Comparison of ENCODE assay signal across 13 mouse cellular contexts in the genomic region with DNA sequence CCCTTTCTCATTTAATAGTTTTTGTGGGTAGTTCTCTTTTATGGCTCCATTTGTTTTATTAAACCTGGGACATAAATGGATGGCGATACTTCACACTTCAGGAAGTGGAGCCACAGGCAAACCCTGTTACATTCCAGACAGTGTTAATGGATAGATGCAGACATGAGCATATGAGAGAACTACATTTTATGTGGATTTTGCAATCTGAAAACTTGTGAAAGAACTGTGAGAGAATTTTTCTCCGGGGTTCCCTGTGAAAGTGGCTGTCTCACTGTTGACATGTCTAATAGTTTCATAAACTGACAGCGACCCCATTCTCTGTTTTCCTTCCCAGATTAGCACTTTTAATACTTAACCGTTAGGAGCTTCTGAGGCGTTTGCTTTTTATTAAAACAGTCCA. TPM values are rescaled to one million over a fixed set of nuclear protein-coding genes. Genes with fewer than 3 reads are reported as not detected.
A peak's percentile ranks its signal among the peaks of the same experiment; 100 is the strongest.
DNase-seq lines count a peak whose midpoint lies in the region; ATAC-seq and TF ChIP-seq lines count a peak whose summit lies in the region.
"Had no signal": no experiment of that assay in that cellular context is flagged by ENCODE, and none has a peak within 500 bp of the region (broad histone marks: within the 10 kb centered on the region; RNA-seq: fewer than 3 reads in every experiment).

No protein-coding gene starts in this region.

- WGBS in heart, embryonic 16.5 days = 54% methylated on average over 5 of the region's 5 CpGs
- WGBS in lung, embryonic 15.5 days = 32% methylated on average over 5 of the region's 5 CpGs
- WGBS in limb, embryonic 14.5 days = 27% methylated on average over 5 of the region's 5 CpGs

- H3K4me1 ChIP-seq in heart, embryonic 16.5 days (ENCODE audit: control insufficient read depth, insufficient read depth, low read length) = peaks cover 19% of the 10 kb centered on the region
- peaks cover 39% of the 10 kb centered on the region for H3K4me1 ChIP-seq in lung, embryonic 15.5 days
- peaks cover 18% of the 10 kb centered on the region for H3K4me1 ChIP-seq in limb, embryonic 14.5 days (ENCODE audit: control insufficient read depth, insufficient read depth, low read length)

- no peak for DNase-seq in heart, postnatal 36 days
- DNase-seq in lung, adult 18-20 months = no peak
- DNase-seq in fibroblast of lung, adult 2 months (ENCODE audit: low read depth) = peak; percentile 14
- DNase-seq in limb, embryonic 14.5 days (ENCODE audit: low spot score) = no peak
- DNase-seq in embryo, embryonic 10.5 days (ENCODE audit: low spot score) = no peak
- DNase-seq in right cerebral cortex, postnatal 4 days = no peak
- DNase-seq: cerebellum, adult 2 months; lung, postnatal 14 days; right cerebral cortex, adult 18-20 months had no signal

- no peak for ATAC-seq in heart, embryonic 16.5 days (replicated peaks; ENCODE audit: extremely low read depth, insufficient read depth, low FRiP score)
- no peak for ATAC-seq in lung, embryonic 15.5 days (ENCODE audit: borderline replicate concordance, extremely low read depth, low FRiP score, low TSS enrichment)
- ATAC-seq in limb, embryonic 14.5 days (ENCODE audit: low FRiP score, low read depth) = no peak

- H3K27ac ChIP-seq in heart, embryonic 16.5 days (ENCODE audit: low read length) = no peak overlapping the region
- no peak overlapping the region for H3K27ac ChIP-seq in lung, embryonic 15.5 days
- H3K27ac ChIP-seq in limb, embryonic 14.5 days (replicated peaks; ENCODE audit: low read depth, low read length) = no peak overlapping the region
- H3K27ac ChIP-seq: embryonic facial prominence, embryonic 15.5 days; hindbrain, embryonic 10.5 days had no signal

- no peaks in the 10 kb centered on the region for H3K27me3 ChIP-seq in heart, embryonic 16.5 days (ENCODE audit: control insufficient read depth, insufficient read depth, low read length)
- H3K27me3 ChIP-seq in lung, embryonic 15.5 days = no peaks in the 10 kb centered on the region
- H3K27me3 ChIP-seq in limb, embryonic 14.5 days (ENCODE audit: control insufficient read depth, insufficient read depth, low read length) = no peaks in the 10 kb centered on the region
- H3K27me3 ChIP-seq: embryonic facial prominence, embryonic 15.5 days had no signal

- no peaks in the 10 kb centered on the region for H3K36me3 ChIP-seq in heart, embryonic 16.5 days (ENCODE audit: control insufficient read depth, insufficient read depth)
- no peaks in the 10 kb centered on the region for H3K36me3 ChIP-seq in lung, embryonic 15.5 days
- no peaks in the 10 kb centered on the region for H3K36me3 ChIP-seq in limb, embryonic 14.5 days (ENCODE audit: control insufficient read depth, insufficient read depth, low read length)
- H3K36me3 ChIP-seq: embryonic facial prominence, embryonic 15.5 days; hindbrain, embryonic 10.5 days had no signal

- intact Hi-C loops in heart, postnatal 36 days (cut with DNase I) = loop anchor here (2.0 kb wide), 1 partner anchor 42 kb away; no protein-coding TSS in a partner anchor

- no peak for TF ChIP-seq POLR2A in limb, embryonic 14.5 days (IDR thresholded peaks at IDR 0.05; ENCODE audit: borderline replicate concordance, extremely low read depth, insufficient read depth, insufficient read length)

- H3K4me3 ChIP-seq in heart, embryonic 16.5 days (ENCODE audit: low read length) = peak overlapping the region; percentile 18; the same call in 1 of the 2 replicates
- H3K4me3 ChIP-seq in lung, embryonic 15.5 days = no peak overlapping the region
- H3K4me3 ChIP-seq in limb, embryonic 14.5 days (replicated peaks; ENCODE audit: low read length) = no peak overlapping the region

- no peaks in the 10 kb centered on the region for H3K9me3 ChIP-seq in heart, embryonic 16.5 days (replicated peaks; ENCODE audit: control insufficient read depth, low read length)
- no peaks in the 10 kb centered on the region for H3K9me3 ChIP-seq in lung, embryonic 15.5 days
- no peaks in the 10 kb centered on the region for H3K9me3 ChIP-seq in limb, embryonic 14.5 days (ENCODE audit: control insufficient read depth, low read length)
- H3K9me3 ChIP-seq: embryonic facial prominence, embryonic 15.5 days; hindbrain, embryonic 10.5 days had no signal

- peak overlapping the region; percentile 25; the same call in 1 of the 2 replicates for H3K9ac ChIP-seq in heart, embryonic 16.5 days (ENCODE audit: low read length)
- no peak overlapping the region for H3K9ac ChIP-seq in lung, embryonic 15.5 days
- no peak overlapping the region for H3K9ac ChIP-seq in limb, embryonic 14.5 days (ENCODE audit: low read depth, low read length, severe bottlenecking)
- H3K9ac ChIP-seq: embryonic facial prominence, embryonic 15.5 days had no signal

- H3K4me2 ChIP-seq in heart, embryonic 16.5 days (ENCODE audit: low read depth, low read length) = peak overlapping the region; percentile 30
- peak overlapping the region; percentile 19; the same call in 1 of the 2 replicates for H3K4me2 ChIP-seq in lung, embryonic 15.5 days
- peak overlapping the region; percentile 27; the same call in 1 of the 2 replicates for H3K4me2 ChIP-seq in limb, embryonic 14.5 days (replicated peaks; ENCODE audit: low read depth, low read length, severe bottlenecking)

RNA-seq across cellular contexts. Expression of a gene that starts 2.7 kb away (rescaled TPM):
- 7.8 and 12.2 TPM in 2 replicates for polyA plus RNA-seq in heart, embryonic 16.5 days (2015; fragmentation: Nextera tagmentation; extraction: Ambion mirVana)
- total RNA-seq in heart, postnatal 36 days (2021) = 10 to 100 TPM; 14.0 to 17.0 TPM
- polyA plus RNA-seq in lung, embryonic 15.5 days (2015; fragmentation: Nextera tagmentation; extraction: Ambion mirVana) = 19.6 and 25.2 TPM in 2 replicates
- 13.6 and 17.5 TPM in 2 replicates for polyA plus RNA-seq in limb, embryonic 14.5 days (2012; rRNA removed)
- 21.1 and 27.4 TPM in 2 replicates for polyA plus RNA-seq in limb, embryonic 14.5 days (2014; fragmentation: Nextera tagmentation; extraction: Ambion mirVana)
